Mouse (Mus musculus): ENCODE measurements around the gene Adat1.
"Not testable (repeated sequence)": the region's sequence is repeated elsewhere in the genome, so short reads cannot be mapped to it uniquely, and the experiment has no call there.

Gene Adat1

GRCm38 (mm10) chr8:111938076-111938985, 53.8 kb downstream of the Adat1 start:
- not testable (repeated sequence) for DNase-seq (ENCODE audit: low read depth, low spot score)

- no peak for DNase-seq (ENCODE audit: low read depth, low spot score)
Measured at GRCm38 (mm10) chr8:111937184-111937583, 54.9 kb downstream of the Adat1 start.

- no peak for DNase-seq (ENCODE audit: low read depth, low spot score)
Measured at GRCm38 (mm10) chr8:111934201-111934600, 57.9 kb downstream of the Adat1 start.

GRCm38 (mm10) chr8:111933348-111934076, 58.6 kb downstream of the Adat1 start, which contains the start of gene Tmem231:
Gene Tmem231 (minus strand): TSS chr8:111933881.
- DNase-seq (ENCODE audit: low read depth, low spot score), result peak; percentile 96

- DNase-seq (ENCODE audit: low read depth, low spot score), result peak; percentile 94
Measured at GRCm38 (mm10) chr8:111932580-111933336, 59.3 kb downstream of the Adat1 start.

- DNase-seq (ENCODE audit: low read depth, low spot score), result no peak
Measured at GRCm38 (mm10) chr8:111931721-111932120, 60.4 kb downstream of the Adat1 start.

- no peak for DNase-seq (ENCODE audit: low read depth, low spot score)
Measured at GRCm38 (mm10) chr8:111929648-111930344, 62.3 kb downstream of the Adat1 start.

- no peak for DNase-seq (ENCODE audit: low read depth, low spot score)
Measured at GRCm38 (mm10) chr8:111924976-111925375, 67.1 kb downstream of the Adat1 start.

- DNase-seq (ENCODE audit: low read depth, low spot score), result peak; percentile 74
Measured at GRCm38 (mm10) chr8:111923383-111923804, 68.7 kb downstream of the Adat1 start.

GRCm38 (mm10) chr8:111920971-111921370, 71.1 kb downstream of the Adat1 start:
- no peak for DNase-seq (ENCODE audit: low read depth, low spot score)

- peak; percentile 57 for DNase-seq (ENCODE audit: low read depth, low spot score)
Measured at GRCm38 (mm10) chr8:111919663-111920062, 72.4 kb downstream of the Adat1 start.
